Mouse (Mus musculus) midbrain, embryonic 14.5 days (tissue): ENCODE results near the gene Tomm40l. TPM values are rescaled to one million over a fixed set of nuclear protein-coding genes. Genes with fewer than 3 reads are reported as not detected.

ENCODE experiments used
- ATAC-seq: fragments of 200-750 bp; cut with Nextera tagmentation; 2 replicates; pipeline ENCODE4 v1.8.0; 2017; ENCODE audit warnings: moderate number of reproducible peaks, moderate library complexity; ENCODE audit not compliant: low FRiP score, low TSS enrichment
- DNase-seq: peaks from one replicate; pipeline ENCODE4 v3.0.0-alpha.2; 2015
- H3K27ac ChIP-seq: fragments of 300-500 bp; sonication (generic); replicated peaks from 2 replicates; pipeline ENCODE4 v1.5.1; 2014; ENCODE audit warnings: mild to moderate bottlenecking, low read depth, low read length, moderate library complexity
- H3K27me3 ChIP-seq: fragments of 300-500 bp; sonication (generic); 2 replicates; pipeline ENCODE4 v1.6.1; 2014; ENCODE audit warnings: low read length, control low read depth, mixed read lengths; ENCODE audit not compliant: control insufficient read depth, insufficient read depth
- H3K36me3 ChIP-seq: fragments of 300-500 bp; sonication (generic); 2 replicates; pipeline ENCODE4 v1.6.1; 2014; ENCODE audit warnings: low read length, control low read depth; ENCODE audit not compliant: control insufficient read depth, insufficient read depth
- H3K4me1 ChIP-seq: fragments of 300-500 bp; sonication (generic); 2 replicates; pipeline ENCODE4 v1.6.1; 2014; ENCODE audit warnings: mild to moderate bottlenecking, antibody characterized with exemption, low read length, control low read depth; ENCODE audit not compliant: control insufficient read depth, insufficient read depth
- H3K4me2 ChIP-seq: fragments of 300-500 bp; sonication (generic); 2 replicates; pipeline ENCODE4 v1.6.1; 2014; ENCODE audit warnings: mild to moderate bottlenecking, low read length, moderate library complexity
- H3K4me3 ChIP-seq: fragments of 300-500 bp; sonication (generic); replicated peaks from 2 replicates; pipeline ENCODE4 v1.5.1; 2014; ENCODE audit warnings: low read depth, low read length
- H3K9ac ChIP-seq: fragments of 300-500 bp; sonication (generic); replicated peaks from 2 replicates; pipeline ENCODE4 v1.6.1; 2014; ENCODE audit warnings: mild to moderate bottlenecking, low read length, moderate library complexity
- H3K9me3 ChIP-seq: fragments of 300-500 bp; sonication (generic); 2 replicates; pipeline ENCODE4 v1.6.1; 2016; ENCODE audit warnings: low read length, control low read depth, mixed read lengths; ENCODE audit not compliant: control insufficient read depth
- WGBS: fragments of 180-500 bp; shearing (Covaris S2); extraction: QIAGEN DNeasy Blood & Tissue Kit; methylation state at CpG from one replicate; pipeline ENCODE4 v1.1.7; 2014; 5-methylcytosine and 5-hydroxymethylcytosine counted together
- polyA plus RNA-seq: library from polyadenylated mRNA; unstranded; fragments of >200 nt; fragmentation: Nextera tagmentation; extraction: Ambion mirVana; gene quantifications from 2 replicates; pipeline ENCODE4 v1.2.1, GENCODE M21; 2014

Tomm40l gene
- polyA plus RNA-seq: 35.3 and 40.4 TPM in 2 replicates

GRCm38 (mm10) chr1:171222238-171223155, at the start of gene Tomm40l:
Tomm40l (minus strand) TSS chr1:171222514.
- H3K4me3 ChIP-seq: peak within 1 kb of the TSS; percentile 66
- H3K9ac ChIP-seq: peak within 1 kb of the TSS; percentile 63
- H3K27ac ChIP-seq: peak within 1 kb of the TSS; percentile 72
- ATAC-seq (peak; percentile 96), DNase-seq (peak; percentile 96)
- H3K4me2 ChIP-seq: peak within 1 kb of the TSS; percentile 86
- H3K27me3 ChIP-seq: no peaks in the 10 kb centered on the region
- no peaks in the 10 kb centered on the region for H3K9me3 ChIP-seq
- 3% methylated on average over 28 of the region's 28 CpGs for WGBS
- H3K36me3 ChIP-seq: peaks cover 13% of the 10 kb centered on the region
- H3K4me1 ChIP-seq: peaks cover 13% of the 10 kb centered on the region

- ATAC-seq (no peak), DNase-seq (no peak)
- Histone ChIP-seq H3K9ac (no peak overlapping the region; the same call in 1 of the 2 replicates), H3K4me2 (no peak overlapping the region; the same call in 1 of the 2 replicates), H3K4me1 (peaks cover 14% of the 10 kb centered on the region), H3K27ac (no peak overlapping the region), H3K9me3 (no peaks in the 10 kb centered on the region), H3K27me3 (no peaks in the 10 kb centered on the region), H3K4me3 (no peak overlapping the region), H3K36me3 (peaks cover 51% of the 10 kb centered on the region)
- 90% methylated on average over 3 of the region's 3 CpGs for WGBS
These were observed 49.8 kb upstream of the Tomm40l start for GRCm38 (mm10) chr1:171272086-171272485.

- ATAC-seq: no peak
- peaks cover 46% of the 10 kb centered on the region for H3K36me3 ChIP-seq
- DNase-seq: no peak
- no peak overlapping the region for H3K4me3 ChIP-seq
- 76% methylated on average over 10 of the region's 10 CpGs for WGBS
- H3K9me3 ChIP-seq: no peaks in the 10 kb centered on the region
- H3K4me2 ChIP-seq: peak overlapping the region; percentile 83; the same call in 1 of the 2 replicates
- H3K27me3 ChIP-seq: no peaks in the 10 kb centered on the region
- H3K4me1 ChIP-seq: peaks cover 14% of the 10 kb centered on the region
- H3K27ac ChIP-seq: no peak overlapping the region
- peak overlapping the region; percentile 6; the same call in 1 of the 2 replicates for H3K9ac ChIP-seq
These were observed 49.3 kb upstream of the Tomm40l start for GRCm38 (mm10) chr1:171271622-171272021.

GRCm38 (mm10) chr1:171271196-171271595, 48.9 kb upstream of the Tomm40l start:
- Histone ChIP-seq H3K9me3 (no peaks in the 10 kb centered on the region), H3K9ac (peak overlapping the region; percentile 74; the same call in 1 of the 2 replicates), H3K27me3 (no peaks in the 10 kb centered on the region), H3K4me3 (peak overlapping the region; percentile 68), H3K36me3 (peaks cover 42% of the 10 kb centered on the region), H3K4me2 (peak overlapping the region; percentile 83), H3K4me1 (peaks cover 14% of the 10 kb centered on the region), H3K27ac (no peak overlapping the region)
- ATAC-seq (no peak), DNase-seq (no peak)
- WGBS: 63% methylated on average over 9 of the region's 9 CpGs

GRCm38 (mm10) chr1:171270573-171270900, 48.2 kb upstream of the Tomm40l start:
- DNase-seq: no peak

GRCm38 (mm10) chr1:171269848-171270572, 47.7 kb upstream of the Tomm40l start, which contains the start of gene B4galt3:
B4galt3 (plus strand) TSS chr1:171270328.
- 4% methylated on average over 36 of the region's 36 CpGs for WGBS
- peaks cover 14% of the 10 kb centered on the region for H3K4me1 ChIP-seq
- peak within 1 kb of the TSS; percentile 53 for H3K27ac ChIP-seq
- H3K36me3 ChIP-seq: peaks cover 30% of the 10 kb centered on the region
- H3K4me2 ChIP-seq: peak within 1 kb of the TSS; percentile 83
- DNase-seq (peak; percentile 96), ATAC-seq (peak; percentile 95)
- H3K9ac ChIP-seq: peak within 1 kb of the TSS; percentile 74
- no peaks in the 10 kb centered on the region for H3K27me3 ChIP-seq
- H3K4me3 ChIP-seq: peak within 1 kb of the TSS; percentile 68
- H3K9me3 ChIP-seq: no peaks in the 10 kb centered on the region

More at GRCm38 (mm10) chr1:171270573-171270900, 48.2 kb upstream of the Tomm40l start:
- Histone ChIP-seq H3K4me1 (peaks cover 14% of the 10 kb centered on the region), H3K4me2 (peak overlapping the region; percentile 83), H3K9me3 (no peaks in the 10 kb centered on the region), H3K9ac (peak overlapping the region; percentile 74), H3K36me3 (peaks cover 35% of the 10 kb centered on the region), H3K27me3 (no peaks in the 10 kb centered on the region), H3K27ac (peak overlapping the region; percentile 53; the same call in 1 of the 2 replicates), H3K4me3 (peak overlapping the region; percentile 68)
- under 1% methylated on average over 19 of the region's 19 CpGs for WGBS
- ATAC-seq: peak; percentile 78

- H3K36me3 ChIP-seq: peaks cover 14% of the 10 kb centered on the region
- H3K4me1 ChIP-seq: peaks cover 14% of the 10 kb centered on the region
- no peak for ATAC-seq
- H3K9me3 ChIP-seq: no peaks in the 10 kb centered on the region
- H3K4me3 ChIP-seq: no peak overlapping the region
- 60% methylated on average over 1 of the region's 1 CpGs for WGBS
- H3K9ac ChIP-seq: no peak overlapping the region
- no peaks in the 10 kb centered on the region for H3K27me3 ChIP-seq
- DNase-seq: no peak
- no peak overlapping the region for H3K4me2 ChIP-seq
- no peak overlapping the region for H3K27ac ChIP-seq
These were observed 46.0 kb upstream of the Tomm40l start for GRCm38 (mm10) chr1:171268341-171268740.

- no peaks in the 10 kb centered on the region for H3K36me3 ChIP-seq
- peaks cover 15% of the 10 kb centered on the region for H3K4me1 ChIP-seq
- H3K4me3 ChIP-seq: no peak overlapping the region
- WGBS: 83% methylated on average over 4 of the region's 4 CpGs
- ATAC-seq: no peak
- H3K4me2 ChIP-seq: no peak overlapping the region
- H3K9ac ChIP-seq: no peak overlapping the region
- no peaks in the 10 kb centered on the region for H3K9me3 ChIP-seq
- no peak overlapping the region for H3K27ac ChIP-seq
- DNase-seq: no peak
- H3K27me3 ChIP-seq: no peaks in the 10 kb centered on the region
These were observed 43.8 kb upstream of the Tomm40l start for GRCm38 (mm10) chr1:171265971-171266744.
